Mouse (Mus musculus): Measurements from ENCODE around the gene Mical3. TPM values are rescaled to one million over a fixed set of nuclear protein-coding genes. Genes with fewer than 3 reads are reported as not detected.

Gene Mical3
- polyA plus RNA-seq, 1 experiment from 2014 or later: 4.5 TPM

DNA sequence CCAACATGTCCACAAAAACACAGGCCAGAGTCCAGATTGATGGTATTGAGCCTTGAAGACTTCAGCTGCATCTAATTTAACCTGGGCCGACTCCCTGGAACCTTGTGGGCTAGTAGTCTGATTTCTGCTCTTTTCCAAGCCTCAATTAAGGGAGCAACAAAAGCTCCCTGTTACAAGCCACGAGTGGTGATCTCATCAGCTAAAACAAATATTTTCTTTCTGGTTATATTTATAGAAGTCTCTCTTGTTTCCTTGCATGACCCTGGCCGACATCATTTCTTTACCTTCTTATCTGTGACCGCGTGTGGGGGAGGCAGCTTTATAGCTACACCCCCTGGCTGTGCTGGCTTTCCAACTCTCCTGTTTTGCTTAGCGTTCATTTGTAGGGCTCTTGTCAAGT, 29.3 kb upstream of the Mical3 start:
- H3K27me3 ChIP-seq (replicated peaks; ENCODE audit: control insufficient read depth, insufficient read depth, low read length): no peaks in the 10 kb centered on the region
- TF ChIP-seq CTCF (IDR thresholded peaks at IDR 0.05; ENCODE audit: low read depth): no peak
- H3K36me3 ChIP-seq (ENCODE audit: control insufficient read depth, insufficient read depth): no peaks in the 10 kb centered on the region
- 0 out of 2 replicates have a peak overlapping the region, but pooled peaks have one; percentile 47 for H3K27ac ChIP-seq (ENCODE audit: low read depth, low read length)
- H3K4me3 ChIP-seq (ENCODE audit: low read depth, low read length): no peak overlapping the region
- H3K4me2 ChIP-seq (replicated peaks; ENCODE audit: low read depth): no peak overlapping the region
- H3K9ac ChIP-seq (ENCODE audit: low read depth, low read length): no peak overlapping the region
- no peaks in the 10 kb centered on the region for H3K9me3 ChIP-seq (ENCODE audit: control insufficient read depth)
- WGBS: 35% methylated on average over 6 of the region's 6 CpGs
- peak; percentile 6; the same call in 1 of the 2 replicates for ATAC-seq
- H3K4me1 ChIP-seq (replicated peaks; ENCODE audit: control insufficient read depth, insufficient read depth, low read length): 0 out of 2 replicates have a peak, but pooled peaks cover 6% of the 10 kb centered on the region

GRCm38 (mm10) chr6:121159616-121160015, 28.8 kb upstream of the Mical3 start:
- peak overlapping the region; percentile 47; the same call in 1 of the 2 replicates for H3K27ac ChIP-seq (ENCODE audit: low read depth, low read length)
- whole genome bisulfite sequencing: 43% methylated on average over 5 of the region's 5 CpGs
- H3K36me3 ChIP-seq (ENCODE audit: control insufficient read depth, insufficient read depth): no peaks in the 10 kb centered on the region
- H3K4me1 ChIP-seq (replicated peaks; ENCODE audit: control insufficient read depth, insufficient read depth, low read length): 0 out of 2 replicates have a peak, but pooled peaks cover 6% of the 10 kb centered on the region
- no peak overlapping the region for H3K4me2 ChIP-seq (replicated peaks; ENCODE audit: low read depth)
- no peaks in the 10 kb centered on the region for H3K9me3 ChIP-seq (ENCODE audit: control insufficient read depth)
- H3K27me3 ChIP-seq (replicated peaks; ENCODE audit: control insufficient read depth, insufficient read depth, low read length): no peaks in the 10 kb centered on the region
- H3K9ac ChIP-seq (ENCODE audit: low read depth, low read length): no peak overlapping the region
- no peak for TF ChIP-seq CTCF (IDR thresholded peaks at IDR 0.05; ENCODE audit: low read depth)
- no peak overlapping the region for H3K4me3 ChIP-seq (ENCODE audit: low read depth, low read length)
- peak; percentile 81 for ATAC-seq

- H3K9ac ChIP-seq (ENCODE audit: low read depth, low read length): no peak overlapping the region
- WGBS: 30% methylated on average over 2 of the region's 2 CpGs
- peak overlapping the region; percentile 73 for H3K27ac ChIP-seq (ENCODE audit: low read depth, low read length)
- H3K4me3 ChIP-seq (ENCODE audit: low read depth, low read length): no peak overlapping the region
- H3K4me1 ChIP-seq (replicated peaks; ENCODE audit: control insufficient read depth, insufficient read depth, low read length): 0 out of 2 replicates have a peak, but pooled peaks cover 6% of the 10 kb centered on the region
- H3K9me3 ChIP-seq (ENCODE audit: control insufficient read depth): no peaks in the 10 kb centered on the region
- H3K4me2 ChIP-seq (replicated peaks; ENCODE audit: low read depth): no peak overlapping the region
- H3K27me3 ChIP-seq (replicated peaks; ENCODE audit: control insufficient read depth, insufficient read depth, low read length): no peaks in the 10 kb centered on the region
- TF ChIP-seq CTCF (IDR thresholded peaks at IDR 0.05; ENCODE audit: low read depth): no peak
- ATAC-seq: peak; percentile 24; the same call in 1 of the 2 replicates
- no peaks in the 10 kb centered on the region for H3K36me3 ChIP-seq (ENCODE audit: control insufficient read depth, insufficient read depth)
These were observed 25.2 kb upstream of the Mical3 start for GRCm38 (mm10) chr6:121156030-121156429.

DNA sequence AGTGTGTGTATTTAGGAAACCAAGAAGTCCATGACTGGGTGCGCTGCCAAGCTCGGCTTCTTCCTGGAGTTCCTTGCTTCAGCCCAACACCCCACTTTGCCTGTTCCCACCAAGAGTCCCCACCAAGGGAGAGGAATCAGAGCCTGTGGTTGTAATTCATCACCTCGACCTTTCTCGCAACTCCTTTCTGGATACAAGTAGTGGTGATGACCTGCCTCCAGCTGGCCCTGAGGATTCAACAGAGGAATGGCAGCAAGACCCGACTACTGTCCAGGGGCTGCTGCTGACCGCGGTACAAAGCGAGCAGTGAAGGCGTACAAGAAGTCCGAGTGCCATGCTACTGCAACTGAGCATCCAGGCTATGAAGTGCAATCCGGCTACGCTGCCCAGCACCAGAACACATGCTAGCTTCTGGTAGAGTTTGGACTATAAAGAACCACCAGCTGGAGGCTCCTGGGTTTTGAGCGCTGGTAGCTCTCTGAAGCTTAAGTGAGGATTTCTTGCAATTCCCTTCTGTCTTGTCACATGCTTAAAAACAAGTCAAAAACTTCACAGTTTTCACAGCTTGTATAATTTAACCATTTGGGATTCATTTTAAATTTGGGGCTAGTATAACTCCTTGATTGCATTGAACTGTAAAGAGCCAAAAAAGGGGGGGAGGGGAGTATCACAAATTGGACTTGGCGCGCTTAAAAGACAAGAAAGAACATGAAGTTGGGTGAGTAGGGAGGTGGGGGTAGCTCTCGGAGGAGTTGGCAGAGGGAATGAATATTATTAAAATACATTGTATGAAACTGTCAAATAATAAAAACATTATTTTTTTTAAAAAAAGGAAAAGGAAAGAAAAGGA, 23.9 kb upstream of the Mical3 start:
- Histone ChIP-seq H3K36me3 (ENCODE audit: control insufficient read depth, insufficient read depth) (no peaks in the 10 kb centered on the region), H3K9me3 (ENCODE audit: control insufficient read depth) (no peaks in the 10 kb centered on the region), H3K27me3 (replicated peaks; ENCODE audit: control insufficient read depth, insufficient read depth, low read length) (no peaks in the 10 kb centered on the region), H3K9ac (ENCODE audit: low read depth, low read length) (no peak overlapping the region), H3K4me1 (replicated peaks; ENCODE audit: control insufficient read depth, insufficient read depth, low read length) (0 out of 2 replicates have a peak, but pooled peaks cover 6% of the 10 kb centered on the region), H3K4me2 (replicated peaks; ENCODE audit: low read depth) (no peak overlapping the region), H3K4me3 (ENCODE audit: low read depth, low read length) (no peak overlapping the region), H3K27ac (ENCODE audit: low read depth, low read length) (no peak overlapping the region)
- ATAC-seq: no peak
- whole genome bisulfite sequencing: 86% methylated on average over 16 of the region's 16 CpGs
- no peak for TF ChIP-seq CTCF (IDR thresholded peaks at IDR 0.05; ENCODE audit: low read depth)

GRCm38 (mm10) chr6:121153177-121153576, 22.4 kb upstream of the Mical3 start:
- ATAC-seq: no peak
- H3K4me1 ChIP-seq (replicated peaks; ENCODE audit: control insufficient read depth, insufficient read depth, low read length): 0 out of 2 replicates have a peak, but pooled peaks cover 6% of the 10 kb centered on the region
- H3K36me3 ChIP-seq (ENCODE audit: control insufficient read depth, insufficient read depth): no peaks in the 10 kb centered on the region
- no peaks in the 10 kb centered on the region for H3K9me3 ChIP-seq (ENCODE audit: control insufficient read depth)
- 75% methylated on average over 8 of the region's 8 CpGs for WGBS
- H3K9ac ChIP-seq (ENCODE audit: low read depth, low read length): no peak overlapping the region
- H3K4me3 ChIP-seq (ENCODE audit: low read depth, low read length): no peak overlapping the region
- no peak overlapping the region for H3K27ac ChIP-seq (ENCODE audit: low read depth, low read length)
- no peak overlapping the region for H3K4me2 ChIP-seq (replicated peaks; ENCODE audit: low read depth)
- no peaks in the 10 kb centered on the region for H3K27me3 ChIP-seq (replicated peaks; ENCODE audit: control insufficient read depth, insufficient read depth, low read length)
- no peak for TF ChIP-seq CTCF (IDR thresholded peaks at IDR 0.05; ENCODE audit: low read depth)

DNA sequence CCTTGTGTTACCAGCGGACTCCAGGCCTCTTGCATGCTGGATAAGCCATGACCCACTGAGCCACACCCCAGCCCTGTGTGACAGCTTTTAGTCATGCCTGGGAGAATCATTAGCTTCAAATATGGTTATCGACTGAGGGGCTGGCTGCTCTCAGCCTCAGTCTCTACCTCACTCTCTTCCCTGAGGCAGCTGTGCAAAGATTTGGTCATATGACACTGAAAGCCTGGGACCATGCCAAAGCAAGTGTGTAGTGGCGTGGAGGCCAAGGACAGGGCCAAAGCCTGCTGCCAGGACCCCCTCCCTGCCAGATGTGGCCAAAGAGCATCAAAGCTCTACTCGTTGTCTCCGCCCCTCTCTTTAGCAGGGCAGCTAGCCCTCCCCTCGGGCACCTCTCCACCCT, 20.9 kb upstream of the Mical3 start:
- 0 out of 2 replicates have a peak, but pooled peaks cover 6% of the 10 kb centered on the region for H3K4me1 ChIP-seq (replicated peaks; ENCODE audit: control insufficient read depth, insufficient read depth, low read length)
- no peak overlapping the region for H3K4me3 ChIP-seq (ENCODE audit: low read depth, low read length)
- no peaks in the 10 kb centered on the region for H3K36me3 ChIP-seq (ENCODE audit: control insufficient read depth, insufficient read depth)
- peak; percentile 26; the same call in 1 of the 2 replicates for ATAC-seq
- no peak overlapping the region for H3K4me2 ChIP-seq (replicated peaks; ENCODE audit: low read depth)
- no peak overlapping the region for H3K27ac ChIP-seq (ENCODE audit: low read depth, low read length)
- WGBS: 39% methylated on average over 6 of the region's 6 CpGs
- H3K27me3 ChIP-seq (replicated peaks; ENCODE audit: control insufficient read depth, insufficient read depth, low read length): no peaks in the 10 kb centered on the region
- no peaks in the 10 kb centered on the region for H3K9me3 ChIP-seq (ENCODE audit: control insufficient read depth)
- no peak overlapping the region for H3K9ac ChIP-seq (ENCODE audit: low read depth, low read length)
- no peak for TF ChIP-seq CTCF (IDR thresholded peaks at IDR 0.05; ENCODE audit: low read depth)
